Mouse (Mus musculus): ENCODE results near the gene Fyn. TPM values are rescaled to one million over a fixed set of nuclear protein-coding genes. Genes with fewer than 3 reads are reported as not detected.

The Fyn gene
- polyA plus RNA-seq, 1 experiment from 2014 or later, result 13.5 TPM

GRCm38 (mm10) chr10:39411857-39412559 lies 43.4 kb downstream of the Fyn start:
- Histone ChIP-seq H3K4me1 (replicated peaks; ENCODE audit: control insufficient read depth, insufficient read depth, low read length) (no peaks in the 10 kb centered on the region), H3K36me3 (ENCODE audit: control insufficient read depth, insufficient read depth) (no peaks in the 10 kb centered on the region), H3K9ac (ENCODE audit: low read depth, low read length) (no peak overlapping the region), H3K9me3 (ENCODE audit: control insufficient read depth) (no peaks in the 10 kb centered on the region), H3K4me2 (replicated peaks; ENCODE audit: low read depth) (no peak overlapping the region), H3K27me3 (replicated peaks; ENCODE audit: control insufficient read depth, insufficient read depth, low read length) (no peaks in the 10 kb centered on the region), H3K27ac (ENCODE audit: low read depth, low read length) (no peak overlapping the region), H3K4me3 (ENCODE audit: low read depth, low read length) (no peak overlapping the region)
- no peak for ATAC-seq
- no peak for TF ChIP-seq CTCF (IDR thresholded peaks at IDR 0.05; ENCODE audit: low read depth)
- 69% methylated on average over 8 of the region's 8 CpGs for WGBS

- Histone ChIP-seq H3K9ac (ENCODE audit: low read depth, low read length) (no peak overlapping the region), H3K27me3 (replicated peaks; ENCODE audit: control insufficient read depth, insufficient read depth, low read length) (no peaks in the 10 kb centered on the region), H3K27ac (ENCODE audit: low read depth, low read length) (no peak overlapping the region), H3K4me3 (ENCODE audit: low read depth, low read length) (no peak overlapping the region), H3K4me1 (replicated peaks; ENCODE audit: control insufficient read depth, insufficient read depth, low read length) (no peaks in the 10 kb centered on the region), H3K4me2 (replicated peaks; ENCODE audit: low read depth) (no peak overlapping the region), H3K36me3 (ENCODE audit: control insufficient read depth, insufficient read depth) (no peaks in the 10 kb centered on the region), H3K9me3 (ENCODE audit: control insufficient read depth) (no peaks in the 10 kb centered on the region)
- 76% methylated on average over 18 of the region's 18 CpGs for WGBS
- ATAC-seq, result no peak
- TF ChIP-seq CTCF (IDR thresholded peaks at IDR 0.05; ENCODE audit: low read depth), result no peak
These were observed 44.4 kb downstream of the Fyn start for GRCm38 (mm10) chr10:39412826-39413620.

GRCm38 (mm10) chr10:39414068-39414467 lies 45.4 kb downstream of the Fyn start:
- Histone ChIP-seq H3K4me1 (replicated peaks; ENCODE audit: control insufficient read depth, insufficient read depth, low read length) (no peaks in the 10 kb centered on the region), H3K36me3 (ENCODE audit: control insufficient read depth, insufficient read depth) (no peaks in the 10 kb centered on the region), H3K9me3 (ENCODE audit: control insufficient read depth) (no peaks in the 10 kb centered on the region), H3K27me3 (replicated peaks; ENCODE audit: control insufficient read depth, insufficient read depth, low read length) (no peaks in the 10 kb centered on the region), H3K4me3 (ENCODE audit: low read depth, low read length) (no peak overlapping the region), H3K4me2 (replicated peaks; ENCODE audit: low read depth) (no peak overlapping the region), H3K9ac (ENCODE audit: low read depth, low read length) (no peak overlapping the region), H3K27ac (ENCODE audit: low read depth, low read length) (no peak overlapping the region)
- ATAC-seq, result no peak
- 100% methylated on average over 1 of the region's 1 CpGs for WGBS
- no peak for TF ChIP-seq CTCF (IDR thresholded peaks at IDR 0.05; ENCODE audit: low read depth)

DNA sequence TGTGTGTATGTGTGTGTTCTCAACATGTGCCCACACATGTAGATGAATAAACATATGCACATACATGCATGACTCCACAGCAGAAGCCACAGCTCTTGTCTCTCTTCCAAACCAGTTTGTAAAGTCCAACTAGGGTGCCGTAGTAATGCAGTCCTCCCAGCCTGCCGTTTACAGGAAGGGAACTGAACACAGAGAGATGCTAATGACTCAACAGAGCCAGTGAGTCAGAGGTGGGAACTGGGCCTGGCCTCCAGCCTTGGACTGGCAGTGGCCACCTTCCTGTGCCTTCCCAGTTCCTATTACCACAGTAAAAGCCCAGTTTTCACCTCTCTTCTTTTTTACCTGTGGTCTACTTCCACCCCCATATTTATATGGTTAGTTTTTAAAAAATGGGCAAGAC lies 46.9 kb downstream of the Fyn start:
- Histone ChIP-seq H3K9ac (ENCODE audit: low read depth, low read length) (no peak overlapping the region), H3K4me1 (replicated peaks; ENCODE audit: control insufficient read depth, insufficient read depth, low read length) (no peaks in the 10 kb centered on the region), H3K27me3 (replicated peaks; ENCODE audit: control insufficient read depth, insufficient read depth, low read length) (no peaks in the 10 kb centered on the region), H3K4me3 (ENCODE audit: low read depth, low read length) (no peak overlapping the region), H3K9me3 (ENCODE audit: control insufficient read depth) (no peaks in the 10 kb centered on the region), H3K36me3 (ENCODE audit: control insufficient read depth, insufficient read depth) (no peaks in the 10 kb centered on the region), H3K27ac (ENCODE audit: low read depth, low read length) (no peak overlapping the region), H3K4me2 (replicated peaks; ENCODE audit: low read depth) (no peak overlapping the region)
- TF ChIP-seq CTCF (IDR thresholded peaks at IDR 0.05; ENCODE audit: low read depth), result no peak
- WGBS, result 46% methylated on average over 2 of the region's 2 CpGs
- ATAC-seq, result no peak

DNA sequence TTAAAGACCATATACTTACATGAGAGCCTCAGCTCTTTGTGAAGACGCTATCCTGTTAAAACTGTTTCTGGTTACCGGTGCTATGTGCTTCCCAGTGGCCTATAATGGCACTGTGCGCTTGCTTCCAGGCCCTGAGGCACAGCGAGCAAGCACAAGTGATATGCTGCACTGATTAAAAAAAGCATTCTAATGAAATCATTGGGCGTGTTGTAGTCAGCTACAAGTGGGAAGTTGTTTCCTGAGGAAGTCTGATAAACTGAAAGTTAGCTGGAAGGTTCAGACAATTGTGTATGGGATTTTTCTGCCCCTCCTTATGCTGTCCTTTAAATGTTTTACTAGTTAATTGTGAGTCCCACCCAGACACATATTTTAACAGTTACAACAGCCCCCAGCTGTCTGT lies 49.0 kb downstream of the Fyn start:
- Histone ChIP-seq H3K4me2 (replicated peaks; ENCODE audit: low read depth) (no peak overlapping the region), H3K27me3 (replicated peaks; ENCODE audit: control insufficient read depth, insufficient read depth, low read length) (no peaks in the 10 kb centered on the region), H3K9me3 (ENCODE audit: control insufficient read depth) (no peaks in the 10 kb centered on the region), H3K4me1 (replicated peaks; ENCODE audit: control insufficient read depth, insufficient read depth, low read length) (no peaks in the 10 kb centered on the region), H3K36me3 (ENCODE audit: control insufficient read depth, insufficient read depth) (no peaks in the 10 kb centered on the region), H3K9ac (ENCODE audit: low read depth, low read length) (no peak overlapping the region), H3K27ac (ENCODE audit: low read depth, low read length) (no peak overlapping the region), H3K4me3 (ENCODE audit: low read depth, low read length) (no peak overlapping the region)
- 46% methylated on average over 5 of the region's 5 CpGs for WGBS
- ATAC-seq, result no peak
- no peak for TF ChIP-seq CTCF (IDR thresholded peaks at IDR 0.05; ENCODE audit: low read depth)

- Histone ChIP-seq H3K27ac (ENCODE audit: low read depth, low read length) (no peak overlapping the region), H3K4me1 (replicated peaks; ENCODE audit: control insufficient read depth, insufficient read depth, low read length) (no peaks in the 10 kb centered on the region), H3K27me3 (replicated peaks; ENCODE audit: control insufficient read depth, insufficient read depth, low read length) (no peaks in the 10 kb centered on the region), H3K36me3 (ENCODE audit: control insufficient read depth, insufficient read depth) (no peaks in the 10 kb centered on the region), H3K9ac (ENCODE audit: low read depth, low read length) (no peak overlapping the region), H3K9me3 (ENCODE audit: control insufficient read depth) (no peaks in the 10 kb centered on the region), H3K4me2 (replicated peaks; ENCODE audit: low read depth) (no peak overlapping the region), H3K4me3 (ENCODE audit: low read depth, low read length) (no peak overlapping the region)
- no peak for TF ChIP-seq CTCF (IDR thresholded peaks at IDR 0.05; ENCODE audit: low read depth)
- WGBS, result 82% methylated on average over 7 of the region's 7 CpGs
- no peak for ATAC-seq
These were observed 49.7 kb downstream of the Fyn start for GRCm38 (mm10) chr10:39418395-39418794.

Measured in intestine, postnatal 0 days (tissue).